Mouse (Mus musculus): ENCODE measurements at regions not wholly inside any gene's neighbourhood (a gene's known extent, or its start where the extent isn't known, plus 50 kb on each side); places are given as distances from the start of the nearest gene placed in this dataset.
"Not testable (repeated sequence)": the region's sequence is repeated elsewhere in the genome, so short reads cannot be mapped to it uniquely, and the experiment has no call there.

DNA sequence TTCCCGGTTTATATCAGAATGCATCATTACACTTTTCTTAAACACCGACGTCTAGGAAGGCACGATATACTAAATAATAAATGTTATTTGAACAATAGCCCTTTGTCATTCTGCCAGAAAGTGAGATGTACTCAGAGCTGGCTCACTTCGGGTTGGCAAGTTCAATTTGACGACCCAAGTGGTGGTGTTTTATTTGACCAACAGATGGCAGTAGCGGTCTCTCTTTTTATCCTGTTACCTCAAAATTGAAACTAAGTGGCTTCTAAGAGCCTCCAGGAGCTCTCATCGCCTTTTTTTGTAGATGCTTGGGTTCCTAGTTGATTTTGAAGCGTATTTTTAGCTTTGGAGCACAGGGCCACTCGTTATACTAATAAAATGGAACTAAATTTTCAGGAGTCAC lies 66.7 kb upstream of the Chmp2b start:
- H3K4me2 ChIP-seq (replicated peaks; ENCODE audit: low read depth, low read length): no peak overlapping the region
- 15% methylated on average over 10 of the region's 10 CpGs for WGBS

DNA sequence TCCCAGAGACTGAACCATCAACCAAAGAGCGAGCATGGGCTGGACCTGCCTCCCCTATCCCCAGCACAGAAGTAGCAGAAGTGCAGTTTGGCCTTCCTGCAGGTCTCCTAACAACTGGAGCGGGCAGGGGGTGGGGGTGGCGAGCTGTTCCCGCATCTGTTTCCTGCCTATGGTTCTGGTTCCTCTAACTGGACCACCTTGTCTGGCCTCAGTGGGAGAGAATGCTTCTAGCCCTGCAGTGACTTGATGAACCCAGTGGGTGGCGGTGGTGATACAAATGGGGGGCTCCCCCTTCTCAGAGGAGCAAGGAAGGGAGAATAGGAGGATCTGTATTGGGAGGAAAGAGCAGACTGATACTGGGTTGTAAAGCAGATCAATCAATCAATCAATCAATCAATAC lies 69.2 kb upstream of the Chmp2b start:
- no peaks in the 10 kb centered on the region for H3K9me3 ChIP-seq (ENCODE audit: control insufficient read depth, low read length)
- H3K9ac ChIP-seq (ENCODE audit: low read depth, low read length): no peak overlapping the region
- H3K4me2 ChIP-seq (replicated peaks; ENCODE audit: low read depth, low read length): no peak overlapping the region
- no peaks in the 10 kb centered on the region for H3K36me3 ChIP-seq (ENCODE audit: control insufficient read depth, insufficient read depth, low read length)
- no peak for ATAC-seq (ENCODE audit: low FRiP score, low TSS enrichment)
- H3K4me1 ChIP-seq (ENCODE audit: control insufficient read depth, insufficient read depth, low read length): no peaks in the 10 kb centered on the region
- no peak overlapping the region for H3K4me3 ChIP-seq (ENCODE audit: low read length)
- H3K27me3 ChIP-seq (ENCODE audit: control insufficient read depth, insufficient read depth, low read length): no peaks in the 10 kb centered on the region
- 63% methylated on average over 5 of the region's 5 CpGs for WGBS
- H3K27ac ChIP-seq (ENCODE audit: low read depth, low read length): no peak overlapping the region

More for the DNA sequence above, 66.7 kb upstream of the Chmp2b start:
- H3K4me1 ChIP-seq (ENCODE audit: control insufficient read depth, insufficient read depth, low read length): no peaks in the 10 kb centered on the region
- no peak for ATAC-seq (ENCODE audit: low FRiP score, low TSS enrichment)
- H3K36me3 ChIP-seq (ENCODE audit: control insufficient read depth, insufficient read depth, low read length): no peaks in the 10 kb centered on the region
- H3K9me3 ChIP-seq (ENCODE audit: control insufficient read depth, low read length): no peaks in the 10 kb centered on the region
- H3K27ac ChIP-seq (ENCODE audit: low read depth, low read length): no peak overlapping the region
- no peaks in the 10 kb centered on the region for H3K27me3 ChIP-seq (ENCODE audit: control insufficient read depth, insufficient read depth, low read length)
- no peak overlapping the region for H3K4me3 ChIP-seq (ENCODE audit: low read length)
- no peak overlapping the region for H3K9ac ChIP-seq (ENCODE audit: low read depth, low read length)

DNA sequence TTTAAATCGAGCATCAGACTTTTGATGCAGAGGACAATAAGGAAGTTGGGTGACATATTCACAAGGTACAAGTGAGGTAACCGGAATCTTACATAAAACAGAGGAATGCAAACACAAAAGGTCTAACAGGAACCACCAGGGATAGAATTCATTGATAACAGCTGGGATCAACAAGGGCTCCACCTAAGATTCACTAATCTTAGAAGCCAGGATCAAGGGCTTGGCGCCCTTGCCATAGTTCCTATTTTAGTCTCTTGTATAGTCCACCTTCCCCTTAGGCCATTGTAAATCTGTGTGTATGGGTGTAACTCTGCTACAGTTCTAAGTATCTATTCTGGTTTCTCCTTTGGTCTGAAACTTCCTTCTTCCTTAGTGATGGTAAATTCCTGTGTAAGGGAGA lies 84.2 kb upstream of the Chmp2b start:
- ATAC-seq (ENCODE audit: low FRiP score, low TSS enrichment); H3K4me1 ChIP-seq (ENCODE audit: control insufficient read depth, insufficient read depth, low read length); H3K4me2 ChIP-seq (replicated peaks; ENCODE audit: low read depth, low read length); H3K27ac ChIP-seq (ENCODE audit: low read depth, low read length); H3K9me3 ChIP-seq (ENCODE audit: control insufficient read depth, low read length); H3K27me3 ChIP-seq (ENCODE audit: control insufficient read depth, insufficient read depth, low read length); H3K4me3 ChIP-seq (ENCODE audit: low read length); H3K36me3 ChIP-seq (ENCODE audit: control insufficient read depth, insufficient read depth, low read length); H3K9ac ChIP-seq (ENCODE audit: low read depth, low read length): not testable (repeated sequence)
- WGBS: 89% methylated on average over 3 of the region's 3 CpGs

DNA sequence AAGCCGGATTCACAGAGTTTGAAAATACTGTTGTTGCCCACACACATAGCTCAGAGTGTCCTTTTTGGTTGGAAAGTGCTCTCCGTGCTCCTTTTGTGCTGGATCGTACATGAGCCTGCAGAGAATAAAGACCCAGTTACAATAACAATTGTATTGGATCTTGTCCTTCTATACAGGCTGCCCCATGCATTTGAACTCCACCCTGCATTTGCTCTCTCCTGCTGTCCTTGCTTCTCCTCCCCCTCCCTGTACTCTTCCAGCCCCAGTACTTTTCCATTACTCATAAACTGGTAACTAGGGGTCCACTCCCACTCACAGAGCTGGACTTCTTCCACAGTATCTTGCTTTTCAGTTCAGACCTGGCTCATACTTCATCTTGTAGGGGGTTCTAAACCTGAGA lies 86.5 kb upstream of the Chmp2b start:
- Histone ChIP-seq H3K27ac (ENCODE audit: low read depth, low read length) (no peak overlapping the region), H3K36me3 (ENCODE audit: control insufficient read depth, insufficient read depth, low read length) (no peaks in the 10 kb centered on the region), H3K4me1 (ENCODE audit: control insufficient read depth, insufficient read depth, low read length) (no peaks in the 10 kb centered on the region), H3K4me3 (ENCODE audit: low read length) (no peak overlapping the region), H3K4me2 (replicated peaks; ENCODE audit: low read depth, low read length) (no peak overlapping the region), H3K9me3 (ENCODE audit: control insufficient read depth, low read length) (no peaks in the 10 kb centered on the region), H3K9ac (ENCODE audit: low read depth, low read length) (no peak overlapping the region), H3K27me3 (ENCODE audit: control insufficient read depth, insufficient read depth, low read length) (no peaks in the 10 kb centered on the region)
- no peak for ATAC-seq (ENCODE audit: low FRiP score, low TSS enrichment)
- 62% methylated on average over 3 of the region's 3 CpGs for WGBS

DNA sequence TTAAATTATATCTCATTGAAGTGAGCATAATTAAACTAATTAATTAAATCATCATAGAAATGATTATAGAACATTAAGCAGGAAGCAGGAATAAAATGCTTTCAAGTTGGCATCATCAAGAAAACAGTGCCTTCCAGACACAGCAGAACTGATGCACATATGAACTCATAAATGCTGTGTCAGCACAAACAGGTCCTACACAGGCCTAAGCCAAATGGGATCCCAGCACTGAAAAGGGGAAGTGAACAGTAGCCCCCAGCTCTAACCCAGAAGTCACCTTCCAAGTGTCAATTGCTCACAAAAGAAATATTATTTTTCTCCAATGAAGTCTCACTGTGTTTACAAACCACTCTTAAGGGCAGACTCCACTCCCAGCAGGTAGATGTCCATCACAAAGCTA lies 93.0 kb upstream of the Chmp2b start:
- no peaks in the 10 kb centered on the region for H3K36me3 ChIP-seq (ENCODE audit: control insufficient read depth, insufficient read depth, low read length)
- no peak overlapping the region for H3K4me3 ChIP-seq (ENCODE audit: low read length)
- no peak overlapping the region for H3K27ac ChIP-seq (ENCODE audit: low read depth, low read length)
- no peak for ATAC-seq (ENCODE audit: low FRiP score, low TSS enrichment)
- no peak overlapping the region for H3K9ac ChIP-seq (ENCODE audit: low read depth, low read length)
- no peaks in the 10 kb centered on the region for H3K9me3 ChIP-seq (ENCODE audit: control insufficient read depth, low read length)
- H3K27me3 ChIP-seq (ENCODE audit: control insufficient read depth, insufficient read depth, low read length): no peaks in the 10 kb centered on the region
- no peaks in the 10 kb centered on the region for H3K4me1 ChIP-seq (ENCODE audit: control insufficient read depth, insufficient read depth, low read length)
- no peak overlapping the region for H3K4me2 ChIP-seq (replicated peaks; ENCODE audit: low read depth, low read length)

DNA sequence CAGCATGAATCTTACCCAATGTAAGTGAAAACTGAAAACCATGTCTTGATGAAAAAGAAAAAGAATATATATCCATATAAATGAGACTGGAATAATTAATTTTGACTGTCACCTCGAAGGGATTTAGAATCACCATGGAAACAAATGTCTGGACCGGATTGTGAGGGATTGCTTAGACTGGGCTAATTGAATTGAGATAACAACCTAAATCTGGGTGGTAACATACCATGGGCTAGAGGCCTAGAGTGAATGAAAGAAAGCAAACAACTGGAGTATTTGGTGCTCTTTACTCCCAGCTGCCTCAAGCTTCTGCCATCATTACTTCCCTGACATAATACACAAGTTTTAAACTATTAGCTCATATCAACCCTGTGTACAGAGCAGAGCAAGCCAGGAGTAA lies 95.3 kb upstream of the Chmp2b start:
- H3K9ac ChIP-seq (ENCODE audit: low read depth, low read length): no peak overlapping the region
- H3K4me3 ChIP-seq (ENCODE audit: low read length): no peak overlapping the region
- ATAC-seq (ENCODE audit: low FRiP score, low TSS enrichment): no peak
- WGBS: 72% methylated on average over 2 of the region's 2 CpGs
- no peak overlapping the region for H3K27ac ChIP-seq (ENCODE audit: low read depth, low read length)
- H3K27me3 ChIP-seq (ENCODE audit: control insufficient read depth, insufficient read depth, low read length): no peaks in the 10 kb centered on the region
- H3K36me3 ChIP-seq (ENCODE audit: control insufficient read depth, insufficient read depth, low read length): no peaks in the 10 kb centered on the region
- H3K9me3 ChIP-seq (ENCODE audit: control insufficient read depth, low read length): no peaks in the 10 kb centered on the region
- H3K4me2 ChIP-seq (replicated peaks; ENCODE audit: low read depth, low read length): no peak overlapping the region
- H3K4me1 ChIP-seq (ENCODE audit: control insufficient read depth, insufficient read depth, low read length): no peaks in the 10 kb centered on the region

DNA sequence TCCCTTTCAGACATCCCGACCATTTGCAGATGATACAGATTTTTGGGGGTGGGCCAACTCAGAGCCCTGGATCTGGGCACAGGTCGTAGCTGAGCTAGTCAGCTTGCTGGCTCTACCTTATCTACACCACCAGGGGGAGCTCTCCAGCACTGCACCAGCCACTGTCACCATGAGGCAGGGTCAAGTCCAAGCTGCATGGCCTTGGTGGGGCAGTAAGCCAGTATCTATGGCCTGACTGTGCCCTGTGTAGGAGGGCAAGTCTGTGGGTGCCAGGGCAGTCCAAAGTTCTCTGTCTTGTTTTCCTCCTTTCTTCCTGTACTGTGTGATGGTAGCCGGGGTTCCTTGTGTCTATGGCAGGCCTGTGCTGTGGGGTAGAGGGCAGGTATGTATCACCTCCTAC lies 102.3 kb upstream of the Chmp2b start:
- ATAC-seq (ENCODE audit: low FRiP score, low TSS enrichment): peak; percentile 49; the same call in 1 of the 2 replicates
- Histone ChIP-seq H3K27ac (ENCODE audit: low read depth, low read length) (no peak overlapping the region), H3K9me3 (ENCODE audit: control insufficient read depth, low read length) (no peaks in the 10 kb centered on the region), H3K4me2 (replicated peaks; ENCODE audit: low read depth, low read length) (no peak overlapping the region), H3K4me1 (ENCODE audit: control insufficient read depth, insufficient read depth, low read length) (no peaks in the 10 kb centered on the region), H3K27me3 (ENCODE audit: control insufficient read depth, insufficient read depth, low read length) (no peaks in the 10 kb centered on the region), H3K36me3 (ENCODE audit: control insufficient read depth, insufficient read depth, low read length) (no peaks in the 10 kb centered on the region), H3K4me3 (ENCODE audit: low read length) (no peak overlapping the region), H3K9ac (ENCODE audit: low read depth, low read length) (no peak overlapping the region)
- WGBS: 62% methylated on average over 3 of the region's 3 CpGs

DNA sequence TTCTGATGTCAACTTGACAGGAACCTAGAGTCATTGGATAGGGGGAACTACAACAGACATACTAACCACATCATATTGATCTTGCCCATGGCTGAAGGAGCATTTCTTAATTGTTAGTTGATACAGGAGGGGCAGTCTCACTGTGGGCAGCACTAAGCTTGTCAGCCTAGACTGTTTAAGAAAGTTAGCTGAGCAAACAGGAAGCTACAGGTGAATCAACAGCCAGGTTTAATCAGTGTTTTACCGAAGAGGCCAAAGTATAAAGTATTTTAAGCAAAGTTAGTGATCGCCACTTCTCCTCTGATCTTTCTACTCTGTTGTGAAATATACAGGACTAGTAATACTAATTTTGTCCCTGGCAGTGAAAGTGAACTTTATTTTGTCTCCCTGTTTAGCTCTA lies 109.6 kb upstream of the Chmp2b start:
- Histone ChIP-seq H3K4me1 (ENCODE audit: control insufficient read depth, insufficient read depth, low read length) (no peaks in the 10 kb centered on the region), H3K4me3 (ENCODE audit: low read length) (no peak overlapping the region), H3K27ac (ENCODE audit: low read depth, low read length) (no peak overlapping the region), H3K27me3 (ENCODE audit: control insufficient read depth, insufficient read depth, low read length) (no peaks in the 10 kb centered on the region), H3K36me3 (ENCODE audit: control insufficient read depth, insufficient read depth, low read length) (no peaks in the 10 kb centered on the region), H3K9me3 (ENCODE audit: control insufficient read depth, low read length) (no peaks in the 10 kb centered on the region), H3K4me2 (replicated peaks; ENCODE audit: low read depth, low read length) (no peak overlapping the region), H3K9ac (ENCODE audit: low read depth, low read length) (no peak overlapping the region)
- ATAC-seq (ENCODE audit: low FRiP score, low TSS enrichment): no peak
- 77% methylated on average over 2 of the region's 2 CpGs for WGBS

DNA sequence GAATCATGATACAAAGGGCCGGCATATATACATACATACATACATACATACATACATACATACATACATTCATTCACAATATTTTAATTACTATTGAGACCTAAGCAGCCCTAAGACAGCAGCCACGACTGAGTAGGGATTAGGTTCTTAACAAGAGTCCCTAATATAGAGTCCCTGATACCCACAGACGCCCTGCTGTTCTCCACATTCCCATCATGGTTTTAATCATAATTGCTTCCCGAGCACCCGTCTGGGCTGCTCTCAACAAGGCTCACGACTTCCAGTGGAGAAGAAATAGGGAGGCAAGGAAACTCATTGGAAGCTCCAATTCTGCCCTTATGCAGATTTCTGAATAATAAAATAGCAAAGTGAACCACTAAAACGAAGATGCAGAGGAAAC lies 120.6 kb upstream of the Chmp2b start:
- no peak overlapping the region for H3K9ac ChIP-seq (ENCODE audit: low read depth, low read length)
- no peaks in the 10 kb centered on the region for H3K36me3 ChIP-seq (ENCODE audit: control insufficient read depth, insufficient read depth, low read length)
- H3K4me3 ChIP-seq (ENCODE audit: low read length): no peak overlapping the region
- WGBS: 77% methylated on average over 7 of the region's 7 CpGs
- no peaks in the 10 kb centered on the region for H3K27me3 ChIP-seq (ENCODE audit: control insufficient read depth, insufficient read depth, low read length)
- no peaks in the 10 kb centered on the region for H3K9me3 ChIP-seq (ENCODE audit: control insufficient read depth, low read length)
- no peak overlapping the region for H3K4me2 ChIP-seq (replicated peaks; ENCODE audit: low read depth, low read length)
- ATAC-seq (ENCODE audit: low FRiP score, low TSS enrichment): no peak
- no peaks in the 10 kb centered on the region for H3K4me1 ChIP-seq (ENCODE audit: control insufficient read depth, insufficient read depth, low read length)
- H3K27ac ChIP-seq (ENCODE audit: low read depth, low read length): no peak overlapping the region

DNA sequence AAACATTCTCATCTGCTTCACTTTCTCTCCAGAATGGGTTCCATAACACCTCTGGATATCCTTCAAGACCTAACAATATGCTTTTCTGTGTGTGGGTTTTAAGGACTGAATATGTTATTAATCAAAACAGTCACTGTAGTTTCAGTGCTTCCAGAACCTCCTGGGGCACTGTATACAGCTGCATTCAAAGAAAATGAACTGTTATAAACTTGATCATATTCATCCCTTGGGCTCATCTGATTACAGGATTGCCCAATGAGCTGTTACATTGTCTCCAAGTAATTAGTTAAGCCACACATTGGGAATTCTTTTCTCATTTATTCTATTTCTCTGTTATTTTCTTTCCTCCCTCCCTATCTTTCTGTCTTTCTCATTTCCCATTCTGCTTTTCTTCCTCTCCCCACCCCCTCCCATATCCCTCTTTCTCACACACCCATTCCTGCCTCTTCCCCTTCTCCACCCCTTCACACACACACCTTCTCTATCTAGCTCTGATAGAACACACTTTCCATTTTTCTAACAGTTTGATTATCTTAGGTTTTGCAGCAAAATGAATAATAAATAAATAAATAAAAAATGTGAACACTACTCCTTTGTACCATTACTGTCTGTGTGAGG lies 121.3 kb upstream of the Chmp2b start:
- Histone ChIP-seq H3K4me2 (replicated peaks; ENCODE audit: low read depth, low read length) (no peak overlapping the region), H3K27ac (ENCODE audit: low read depth, low read length) (no peak overlapping the region), H3K9me3 (ENCODE audit: control insufficient read depth, low read length) (no peaks in the 10 kb centered on the region), H3K4me3 (ENCODE audit: low read length) (no peak overlapping the region), H3K9ac (ENCODE audit: low read depth, low read length) (no peak overlapping the region), H3K27me3 (ENCODE audit: control insufficient read depth, insufficient read depth, low read length) (no peaks in the 10 kb centered on the region), H3K36me3 (ENCODE audit: control insufficient read depth, insufficient read depth, low read length) (no peaks in the 10 kb centered on the region), H3K4me1 (ENCODE audit: control insufficient read depth, insufficient read depth, low read length) (no peaks in the 10 kb centered on the region)
- ATAC-seq (ENCODE audit: low FRiP score, low TSS enrichment): no peak

Measured in kidney, embryonic 14.5 days (tissue).